Mouse (Mus musculus) limb, embryonic 15.5 days (tissue): ENCODE results near the gene Slc1a3. TPM values are rescaled to one million over a fixed set of nuclear protein-coding genes. Genes with fewer than 3 reads are reported as not detected.
A peak's percentile ranks its signal among the peaks of the same experiment; 100 is the strongest.

ENCODE experiments used
- ATAC-seq: fragments of 200-750 bp; cut with Nextera tagmentation; 2 replicates; pipeline ENCODE4 v1.8.0; 2017; ENCODE audit warnings: low read depth, moderate TSS enrichment; ENCODE audit not compliant: insufficient number of reproducible peaks, low FRiP score, low TSS enrichment
- H3K27ac ChIP-seq: fragments of 300-500 bp; sonication (generic); 2 replicates; pipeline ENCODE4 v1.5.1; 2015; ENCODE audit warnings: moderate library complexity, mild to moderate bottlenecking, inconsistent platforms
- H3K27me3 ChIP-seq: fragments of 300-500 bp; sonication (generic); 2 replicates; pipeline ENCODE4 v1.6.1; 2015; ENCODE audit warnings: inconsistent platforms
- H3K36me3 ChIP-seq: fragments of 300-500 bp; sonication (generic); 2 replicates; pipeline ENCODE4 v1.6.1; 2015; ENCODE audit warnings: inconsistent platforms
- H3K4me1 ChIP-seq: fragments of 300-500 bp; sonication (generic); 2 replicates; pipeline ENCODE4 v1.6.1; 2015; ENCODE audit warnings: inconsistent platforms
- H3K4me2 ChIP-seq: fragments of 300-500 bp; sonication (generic); 2 replicates; pipeline ENCODE4 v1.6.1; 2015; ENCODE audit warnings: mild to moderate bottlenecking, inconsistent platforms
- H3K4me3 ChIP-seq: fragments of 300-500 bp; sonication (generic); 2 replicates; pipeline ENCODE4 v1.5.1; 2015; ENCODE audit warnings: mild to moderate bottlenecking, inconsistent platforms
- H3K9ac ChIP-seq: fragments of 300-500 bp; sonication (generic); 2 replicates; pipeline ENCODE4 v1.6.1; 2015; ENCODE audit warnings: inconsistent platforms
- H3K9me3 ChIP-seq: fragments of 300-500 bp; sonication (generic); 2 replicates; pipeline ENCODE4 v1.6.1; 2016; ENCODE audit warnings: inconsistent platforms
- WGBS: fragments of 180-500 bp; shearing (Covaris S2); methylation state at CpG from one replicate; pipeline ENCODE4 v1.1.7; 2015; 5-methylcytosine and 5-hydroxymethylcytosine counted together
- polyA plus RNA-seq: library from polyadenylated mRNA; unstranded; fragments of >200 nt; fragmentation: Nextera tagmentation; extraction: Ambion mirVana; gene quantifications from 2 replicates; pipeline ENCODE4 v1.2.1, GENCODE M21; 2015

Gene Slc1a3
- polyA plus RNA-seq, 1 experiment from 2014 or later, result 33.9 TPM

DNA sequence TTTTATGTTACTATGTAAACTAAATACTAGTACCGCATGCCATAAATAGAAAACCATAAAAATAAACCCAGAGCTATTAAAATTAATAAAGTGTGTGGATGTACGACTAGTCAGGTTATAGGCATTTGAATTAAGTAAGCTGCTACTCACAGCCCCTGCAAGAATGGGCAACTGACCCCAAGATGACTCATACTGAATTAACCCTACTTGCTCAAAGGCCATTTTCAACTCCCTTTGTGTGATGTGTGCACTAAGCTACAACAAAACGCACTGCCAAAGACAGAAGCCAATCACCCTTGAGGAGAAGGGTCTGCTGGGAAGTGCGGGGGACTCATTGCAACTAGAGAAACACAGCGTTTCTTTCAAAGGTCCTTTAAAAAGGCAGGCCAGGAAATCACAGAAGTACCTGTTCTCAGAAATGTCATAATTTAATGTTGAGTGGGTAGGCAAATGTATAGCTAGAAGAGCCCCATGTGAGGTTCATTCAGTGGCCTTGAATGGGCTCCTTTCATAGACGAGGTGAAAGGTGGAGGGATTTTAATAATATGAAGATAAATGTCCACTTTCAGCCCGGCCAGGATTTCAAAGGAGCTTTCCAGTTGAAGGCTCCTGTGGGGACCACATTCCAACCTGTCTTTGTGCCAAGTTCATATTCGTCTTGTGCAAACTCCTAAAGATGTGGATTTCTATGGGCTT lies 66.4 kb downstream of the Slc1a3 start:
- ATAC-seq, result no peak
- Histone ChIP-seq H3K4me3 (no peak overlapping the region), H3K27ac (no peak overlapping the region), H3K4me1 (peaks cover 2% of the 10 kb centered on the region; the same call in 1 of the 2 replicates), H3K4me2 (no peak overlapping the region), H3K9ac (no peak overlapping the region), H3K27me3 (no peaks in the 10 kb centered on the region), H3K9me3 (no peaks in the 10 kb centered on the region), H3K36me3 (peaks cover 12% of the 10 kb centered on the region)
- 48% methylated on average over 8 of the region's 8 CpGs for WGBS

- H3K9ac ChIP-seq, result no peak overlapping the region
- no peaks in the 10 kb centered on the region for H3K27me3 ChIP-seq
- H3K4me1 ChIP-seq, result peaks cover 6% of the 10 kb centered on the region
- H3K27ac ChIP-seq, result no peak overlapping the region
- H3K9me3 ChIP-seq, result no peaks in the 10 kb centered on the region
- H3K4me2 ChIP-seq, result no peak overlapping the region
- no peak overlapping the region for H3K4me3 ChIP-seq
- peaks cover 16% of the 10 kb centered on the region for H3K36me3 ChIP-seq
- 63% methylated on average over 2 of the region's 2 CpGs for WGBS
- ATAC-seq, result no peak
Observed at GRCm38 (mm10) chr15:8639856-8640255, 70.7 kb downstream of the Slc1a3 start.

DNA sequence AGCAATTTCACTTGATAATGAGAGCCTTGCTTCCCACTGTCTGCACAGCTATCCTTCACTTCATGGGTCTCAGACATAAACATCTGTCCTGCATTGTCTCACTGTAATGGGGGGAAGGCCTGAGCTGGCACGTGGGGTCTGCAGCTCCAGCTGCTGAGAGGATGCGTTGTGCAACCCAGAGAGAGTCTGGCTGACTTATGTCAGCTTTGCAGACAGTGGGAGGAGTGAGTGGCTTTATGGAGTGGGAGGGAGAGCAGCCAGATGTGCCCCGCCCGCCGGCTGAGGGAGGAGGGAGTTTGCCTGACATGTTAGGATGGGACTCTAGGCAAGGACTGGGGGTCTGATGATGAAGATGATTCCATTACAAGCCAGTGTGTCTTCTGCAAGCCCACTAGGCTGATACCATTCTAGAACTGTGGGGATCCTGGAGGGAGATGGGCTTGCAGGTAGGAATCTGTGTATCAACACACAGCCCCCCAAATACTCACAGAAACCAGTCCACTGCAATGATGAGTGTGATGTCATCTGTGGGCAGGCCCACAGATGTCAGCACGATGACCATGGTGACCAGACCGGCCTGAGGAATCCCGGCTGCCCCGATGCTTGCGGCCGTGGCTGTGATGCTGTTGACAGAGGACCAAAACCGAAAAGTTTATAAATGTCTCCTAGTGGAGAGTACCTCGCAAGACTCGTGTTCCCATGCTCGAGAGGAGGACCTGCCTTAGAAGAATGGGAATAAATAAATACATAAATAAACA lies 71.8 kb downstream of the Slc1a3 start:
- no peak overlapping the region for H3K27ac ChIP-seq
- H3K36me3 ChIP-seq, result peaks cover 16% of the 10 kb centered on the region
- H3K9me3 ChIP-seq, result no peaks in the 10 kb centered on the region
- H3K4me3 ChIP-seq, result no peak overlapping the region
- peaks cover 6% of the 10 kb centered on the region; the same call in 1 of the 2 replicates for H3K4me1 ChIP-seq
- ATAC-seq, result peak; percentile 58; the same call in 1 of the 2 replicates
- H3K4me2 ChIP-seq, result no peak overlapping the region
- WGBS, result 80% methylated on average over 15 of the region's 15 CpGs
- no peak overlapping the region for H3K9ac ChIP-seq
- no peaks in the 10 kb centered on the region for H3K27me3 ChIP-seq

GRCm38 (mm10) chr15:8637283-8637682 lies 73.3 kb downstream of the Slc1a3 start:
- no peak overlapping the region for H3K4me3 ChIP-seq
- H3K27ac ChIP-seq, result no peak overlapping the region
- no peak overlapping the region for H3K9ac ChIP-seq
- no peaks in the 10 kb centered on the region for H3K27me3 ChIP-seq
- peaks cover 15% of the 10 kb centered on the region for H3K36me3 ChIP-seq
- H3K4me1 ChIP-seq, result peaks cover 6% of the 10 kb centered on the region; the same call in 1 of the 2 replicates
- ATAC-seq, result no peak
- no peaks in the 10 kb centered on the region for H3K9me3 ChIP-seq
- no peak overlapping the region for H3K4me2 ChIP-seq
- WGBS, result 77% methylated on average over 2 of the region's 2 CpGs

DNA sequence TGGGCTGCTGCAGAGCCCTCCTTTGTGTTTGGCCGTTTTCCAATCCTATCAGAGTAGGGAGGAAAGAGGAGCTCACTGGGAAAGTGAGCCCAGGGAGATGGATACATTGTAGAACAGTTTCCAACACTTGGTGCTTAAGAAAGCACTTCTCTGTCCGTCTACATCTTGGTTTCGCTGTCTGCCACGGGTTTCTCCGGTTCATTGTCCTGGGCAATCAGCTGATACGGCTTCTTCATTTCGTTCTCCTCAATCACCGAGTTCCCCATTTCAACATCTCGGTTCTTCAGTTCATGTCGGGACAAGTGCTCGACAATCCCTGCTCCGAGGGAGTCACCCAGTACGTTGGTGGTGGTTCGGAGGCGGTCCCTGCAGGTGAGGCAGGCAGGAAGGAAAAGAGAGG lies 74.6 kb downstream of the Slc1a3 start:
- no peak overlapping the region for H3K9ac ChIP-seq
- H3K4me1 ChIP-seq, result peaks cover 6% of the 10 kb centered on the region; the same call in 1 of the 2 replicates
- no peaks in the 10 kb centered on the region for H3K27me3 ChIP-seq
- H3K4me2 ChIP-seq, result no peak overlapping the region
- H3K27ac ChIP-seq, result no peak overlapping the region
- ATAC-seq, result no peak
- 82% methylated on average over 15 of the region's 15 CpGs for WGBS
- no peaks in the 10 kb centered on the region for H3K9me3 ChIP-seq
- H3K4me3 ChIP-seq, result no peak overlapping the region
- peaks cover 11% of the 10 kb centered on the region; the same call in 1 of the 2 replicates for H3K36me3 ChIP-seq

DNA sequence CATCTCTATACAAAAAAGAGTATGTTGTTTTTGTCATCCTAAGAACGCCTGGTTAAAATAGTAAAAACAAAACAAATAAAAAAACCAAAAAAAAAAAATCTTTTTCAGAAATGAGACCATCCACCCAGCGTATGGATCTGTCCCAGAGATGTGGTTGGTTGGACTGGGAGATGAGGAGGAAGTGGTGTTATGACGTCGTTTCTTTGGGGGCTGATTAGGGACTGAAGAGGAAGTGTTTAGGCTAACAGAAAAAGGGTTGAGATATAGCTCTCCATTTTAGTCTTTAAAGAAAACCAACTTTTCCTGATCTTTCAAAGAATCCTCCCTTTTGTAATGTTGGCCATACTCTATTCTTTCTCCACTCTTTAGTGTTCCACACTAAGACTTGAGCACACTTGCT lies 75.8 kb downstream of the Slc1a3 start:
- Histone ChIP-seq H3K4me3 (no peak overlapping the region), H3K4me1 (peaks cover 11% of the 10 kb centered on the region; the same call in 1 of the 2 replicates), H3K27me3 (no peaks in the 10 kb centered on the region), H3K9ac (no peak overlapping the region), H3K27ac (no peak overlapping the region), H3K36me3 (peaks cover 11% of the 10 kb centered on the region; the same call in 1 of the 2 replicates), H3K4me2 (no peak overlapping the region), H3K9me3 (no peaks in the 10 kb centered on the region)
- no peak for ATAC-seq
- 81% methylated on average over 4 of the region's 4 CpGs for WGBS

DNA sequence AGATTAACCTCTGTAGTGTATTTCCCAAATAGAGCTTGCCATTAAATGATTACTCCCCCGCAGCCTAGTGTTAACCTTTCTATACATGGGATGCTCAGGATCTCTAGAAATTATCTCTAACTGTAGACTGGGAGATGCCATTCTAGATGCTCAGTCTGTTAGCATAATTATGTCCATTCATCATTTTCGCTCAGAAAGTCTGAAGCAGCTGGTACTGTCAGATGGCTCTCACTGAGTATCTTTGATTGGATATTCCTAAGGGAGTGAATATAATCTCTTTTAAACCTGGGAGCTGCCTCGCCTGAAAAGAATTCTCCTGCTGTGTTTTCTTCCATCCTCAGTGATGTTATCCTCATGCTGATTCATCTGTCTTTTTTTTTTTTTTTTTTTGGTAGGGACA lies 76.2 kb downstream of the Slc1a3 start:
- H3K4me3 ChIP-seq, result no peak overlapping the region
- H3K4me1 ChIP-seq, result peaks cover 15% of the 10 kb centered on the region; the same call in 1 of the 2 replicates
- H3K27ac ChIP-seq, result no peak overlapping the region
- no peak overlapping the region for H3K9ac ChIP-seq
- no peaks in the 10 kb centered on the region for H3K27me3 ChIP-seq
- no peak overlapping the region for H3K4me2 ChIP-seq
- H3K9me3 ChIP-seq, result no peaks in the 10 kb centered on the region
- no peak for ATAC-seq
- WGBS, result 80% methylated on average over 3 of the region's 3 CpGs
- H3K36me3 ChIP-seq, result peaks cover 11% of the 10 kb centered on the region; the same call in 1 of the 2 replicates

GRCm38 (mm10) chr15:8633375-8633774 lies 77.2 kb downstream of the Slc1a3 start:
- WGBS, result 67% methylated on average over 6 of the region's 6 CpGs
- no peaks in the 10 kb centered on the region for H3K9me3 ChIP-seq

DNA sequence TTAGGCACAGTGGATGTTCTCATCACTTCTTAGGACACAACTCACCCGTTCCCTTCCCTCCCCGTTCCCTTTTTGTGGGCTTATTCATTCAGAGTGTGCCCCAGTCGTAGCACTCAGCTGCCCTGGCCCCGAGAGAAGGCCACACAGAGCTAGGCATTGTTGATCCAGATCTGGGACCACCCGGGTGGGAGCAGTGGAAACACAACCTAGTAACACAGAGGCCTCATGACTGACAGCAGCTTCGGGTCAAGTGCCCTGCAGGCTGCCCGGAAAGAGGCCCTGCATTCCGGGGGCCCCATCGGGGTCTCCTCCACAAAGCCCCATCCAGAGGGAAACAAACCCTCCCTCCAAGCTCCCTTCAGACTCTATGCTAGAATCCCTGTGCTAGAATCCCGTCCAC lies 78.2 kb downstream of the Slc1a3 start:
- H3K9me3 ChIP-seq, result no peaks in the 10 kb centered on the region
- WGBS, result 45% methylated on average over 10 of the region's 10 CpGs
- ATAC-seq, result no peak

More at GRCm38 (mm10) chr15:8633375-8633774, 77.2 kb downstream of the Slc1a3 start:
- Histone ChIP-seq H3K4me1 (0 out of 2 replicates have a peak, but pooled peaks cover 10% of the 10 kb centered on the region), H3K27me3 (no peaks in the 10 kb centered on the region), H3K9ac (no peak overlapping the region), H3K4me2 (no peak overlapping the region), H3K27ac (no peak overlapping the region), H3K4me3 (no peak overlapping the region), H3K36me3 (0 out of 2 replicates have a peak, but pooled peaks cover 5% of the 10 kb centered on the region)
- no peak for ATAC-seq

DNA sequence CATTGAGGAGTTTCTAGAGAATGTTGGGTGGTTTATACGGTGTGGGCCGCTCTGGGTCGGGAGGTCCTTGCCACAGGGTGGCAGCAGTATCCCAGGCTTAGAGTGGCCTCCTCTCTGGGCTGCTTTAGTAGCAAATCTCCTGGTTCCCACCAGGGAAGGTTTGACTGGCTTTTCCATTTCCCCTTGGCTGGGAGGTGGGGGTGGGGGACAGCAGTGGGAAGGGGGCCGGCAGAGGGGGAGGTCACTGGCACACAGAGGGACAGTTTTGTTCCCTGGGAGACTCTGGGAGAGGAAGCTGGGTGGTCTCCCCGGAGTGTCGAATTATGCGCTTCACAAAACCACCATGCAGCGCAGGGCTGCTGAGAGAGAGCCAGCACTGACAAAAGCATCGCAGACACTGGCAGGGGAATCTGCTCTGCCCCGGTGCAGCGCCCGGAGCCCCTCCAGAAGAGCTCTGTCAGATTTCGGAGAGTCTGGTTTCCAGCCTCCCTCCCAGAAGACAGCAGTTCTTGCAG lies 81.2 kb downstream of the Slc1a3 start:
- Histone ChIP-seq H3K27me3 (no peaks in the 10 kb centered on the region; the same call in 1 of the 2 replicates), H3K27ac (peak overlapping the region; percentile 35; the same call in 1 of the 2 replicates), H3K4me2 (peak overlapping the region; percentile 87), H3K36me3 (no peaks in the 10 kb centered on the region), H3K4me3 (peak overlapping the region; percentile 37), H3K4me1 (peaks cover 16% of the 10 kb centered on the region; the same call in 1 of the 2 replicates), H3K9ac (no peak overlapping the region), H3K9me3 (no peaks in the 10 kb centered on the region)
- ATAC-seq, result peak; percentile 79
- WGBS, result under 1% methylated on average over 13 of the region's 13 CpGs

More for the DNA sequence above, 78.2 kb downstream of the Slc1a3 start:
- H3K27ac ChIP-seq, result no peak overlapping the region
- no peak overlapping the region for H3K4me2 ChIP-seq
- H3K27me3 ChIP-seq, result no peaks in the 10 kb centered on the region
- no peak overlapping the region for H3K4me3 ChIP-seq
- peaks cover 15% of the 10 kb centered on the region; the same call in 1 of the 2 replicates for H3K4me1 ChIP-seq
- no peak overlapping the region for H3K9ac ChIP-seq
- no peaks in the 10 kb centered on the region for H3K36me3 ChIP-seq

DNA sequence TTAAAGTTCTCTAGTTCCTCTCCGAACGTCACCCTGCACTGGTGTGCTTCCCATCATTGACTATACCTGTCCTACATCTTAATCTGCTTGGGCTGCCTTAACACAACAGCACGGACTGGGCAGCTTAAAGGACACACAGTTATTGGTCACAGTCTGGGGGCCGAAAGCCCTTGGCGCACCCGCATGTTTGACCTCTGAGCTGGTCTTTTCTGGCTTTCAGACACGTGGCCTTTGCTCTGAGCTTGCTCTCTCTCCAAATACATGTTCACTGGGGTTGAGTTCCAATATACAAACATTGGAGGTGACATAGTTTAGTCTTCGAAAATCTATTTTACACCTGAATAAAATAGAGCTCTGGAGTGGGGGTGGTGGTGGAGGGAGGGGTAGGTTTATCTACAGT lies 82.4 kb downstream of the Slc1a3 start:
- H3K27ac ChIP-seq, result no peak overlapping the region
- H3K4me1 ChIP-seq, result peaks cover 16% of the 10 kb centered on the region; the same call in 1 of the 2 replicates
- no peak overlapping the region for H3K4me2 ChIP-seq
- H3K9me3 ChIP-seq, result no peaks in the 10 kb centered on the region
- WGBS, result 79% methylated on average over 8 of the region's 8 CpGs
- H3K4me3 ChIP-seq, result no peak overlapping the region
- H3K27me3 ChIP-seq, result no peaks in the 10 kb centered on the region; the same call in 1 of the 2 replicates
- H3K36me3 ChIP-seq, result no peaks in the 10 kb centered on the region
- ATAC-seq, result no peak
- H3K9ac ChIP-seq, result no peak overlapping the region
